Mouse (Mus musculus): Measurements from ENCODE around the gene Rbm25. TPM values are rescaled to one million over a fixed set of nuclear protein-coding genes. Genes with fewer than 3 reads are reported as not detected.

Rbm25 gene
- polyA plus RNA-seq, 1 experiment from 2014 or later: 204 TPM

- Histone ChIP-seq H3K27ac (ENCODE audit: low read length) (no peak overlapping the region), H3K4me2 (ENCODE audit: low read depth, low read length) (no peak overlapping the region), H3K9me3 (ENCODE audit: control insufficient read depth, low read length) (no peaks in the 10 kb centered on the region), H3K4me1 (ENCODE audit: control insufficient read depth, insufficient read depth, low read length) (no peaks in the 10 kb centered on the region), H3K27me3 (replicated peaks; ENCODE audit: control insufficient read depth, insufficient read depth, low read length) (no peaks in the 10 kb centered on the region), H3K36me3 (ENCODE audit: control insufficient read depth, insufficient read depth, low read length) (peaks cover 9% of the 10 kb centered on the region), H3K9ac (ENCODE audit: low read depth, low read length) (no peak overlapping the region), H3K4me3 (ENCODE audit: low read length) (no peak overlapping the region)
- peak; percentile 38; the same call in 1 of the 2 replicates for ATAC-seq
- WGBS: 41% methylated on average over 2 of the region's 2 CpGs
Observed at GRCm38 (mm10) chr12:83713749-83714148, 82.7 kb downstream of the Rbm25 start.

DNA sequence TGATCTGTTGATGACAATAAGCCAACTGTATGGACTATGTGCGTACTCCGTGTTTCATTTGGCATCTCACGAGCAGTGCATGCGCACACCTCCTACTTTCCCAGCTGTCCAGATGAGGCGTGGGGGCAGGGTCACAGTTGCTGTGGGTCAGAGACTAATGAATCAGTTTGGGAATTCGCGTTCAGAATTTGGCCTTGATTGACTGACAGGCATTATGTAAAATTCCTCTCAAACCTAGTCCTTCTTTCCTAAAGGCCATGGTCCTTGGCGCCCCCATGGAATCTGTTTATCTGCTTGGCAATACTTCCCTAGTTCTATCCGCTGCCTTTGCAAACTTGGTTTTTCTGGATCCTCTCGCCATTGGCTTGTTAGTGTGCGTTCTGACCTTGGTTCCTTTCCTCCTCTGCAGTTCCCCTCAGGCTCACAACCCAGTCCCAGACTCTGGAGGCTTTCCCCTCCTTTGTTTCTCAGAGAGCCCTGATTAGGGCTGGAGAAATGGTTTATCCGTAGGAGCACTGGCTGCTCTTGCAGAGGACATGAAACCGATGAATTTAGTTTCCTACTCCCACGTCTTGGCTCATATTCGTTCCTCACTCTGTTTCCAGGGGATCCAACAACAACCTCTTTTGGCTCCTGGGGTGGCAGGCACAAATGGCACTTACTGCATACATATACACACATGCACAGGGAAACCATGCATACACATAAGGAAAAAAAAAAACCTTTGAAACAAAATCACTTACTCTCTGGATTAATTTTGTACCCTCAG, 85.6 kb downstream of the Rbm25 start:
- no peak overlapping the region for H3K4me3 ChIP-seq (ENCODE audit: low read length)
- no peaks in the 10 kb centered on the region for H3K9me3 ChIP-seq (ENCODE audit: control insufficient read depth, low read length)
- H3K4me1 ChIP-seq (ENCODE audit: control insufficient read depth, insufficient read depth, low read length): peaks cover 4% of the 10 kb centered on the region
- ATAC-seq: no peak
- no peak overlapping the region for H3K9ac ChIP-seq (ENCODE audit: low read depth, low read length)
- no peaks in the 10 kb centered on the region for H3K27me3 ChIP-seq (replicated peaks; ENCODE audit: control insufficient read depth, insufficient read depth, low read length)
- 90% methylated on average over 15 of the region's 15 CpGs for WGBS
- no peak overlapping the region for H3K4me2 ChIP-seq (ENCODE audit: low read depth, low read length)
- H3K36me3 ChIP-seq (ENCODE audit: control insufficient read depth, insufficient read depth, low read length): peaks cover 9% of the 10 kb centered on the region
- no peak overlapping the region for H3K27ac ChIP-seq (ENCODE audit: low read length)

DNA sequence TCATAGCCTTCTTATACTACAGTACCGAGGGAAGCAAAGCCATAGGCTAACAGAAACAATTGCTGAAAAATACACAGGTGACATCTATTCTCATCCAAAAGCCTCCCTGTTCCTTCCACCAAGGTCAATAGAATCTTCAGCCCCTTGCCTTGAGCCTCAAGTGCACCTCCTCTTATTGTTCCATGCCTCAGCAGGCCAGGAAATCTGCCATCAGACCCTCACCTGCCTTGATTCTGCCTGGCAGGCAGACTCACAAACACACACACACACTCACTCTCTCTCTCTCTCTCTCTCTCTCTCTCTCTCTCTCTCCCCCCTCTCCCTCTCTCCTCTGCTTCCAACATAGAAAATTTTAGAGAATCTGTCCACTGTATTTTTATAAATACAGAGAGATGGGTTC, 88.4 kb downstream of the Rbm25 start:
- WGBS: 97% methylated on average over 1 of the region's 1 CpGs
- no peak for ATAC-seq
- Histone ChIP-seq H3K9me3 (ENCODE audit: control insufficient read depth, low read length) (no peaks in the 10 kb centered on the region), H3K4me3 (ENCODE audit: low read length) (no peak overlapping the region), H3K4me1 (ENCODE audit: control insufficient read depth, insufficient read depth, low read length) (peaks cover 5% of the 10 kb centered on the region), H3K27ac (ENCODE audit: low read length) (no peak overlapping the region), H3K4me2 (ENCODE audit: low read depth, low read length) (no peak overlapping the region), H3K27me3 (replicated peaks; ENCODE audit: control insufficient read depth, insufficient read depth, low read length) (no peaks in the 10 kb centered on the region), H3K9ac (ENCODE audit: low read depth, low read length) (no peak overlapping the region), H3K36me3 (ENCODE audit: control insufficient read depth, insufficient read depth, low read length) (peaks cover 18% of the 10 kb centered on the region)

DNA sequence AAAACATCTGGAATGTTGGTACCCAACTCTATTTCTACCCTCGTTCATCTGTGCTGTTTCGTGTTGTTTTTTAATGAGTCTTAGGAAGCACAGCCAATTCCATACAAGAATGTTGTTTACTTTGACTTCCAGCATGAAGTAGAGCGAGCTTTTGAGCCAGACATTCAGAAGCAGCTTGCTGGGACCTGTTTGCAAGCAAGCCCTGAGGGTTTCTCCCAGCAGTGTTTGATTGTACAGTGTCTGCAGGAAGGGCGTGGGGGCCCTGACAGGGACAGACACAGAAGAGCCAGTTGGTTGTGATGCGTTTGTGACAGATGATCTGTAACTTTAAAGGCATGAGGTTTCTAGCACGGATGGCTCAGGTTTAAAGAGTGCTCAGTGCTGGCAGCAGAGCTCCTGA, 90.2 kb downstream of the Rbm25 start:
- 40% methylated on average over 6 of the region's 6 CpGs for WGBS
- H3K9me3 ChIP-seq (ENCODE audit: control insufficient read depth, low read length): no peaks in the 10 kb centered on the region
- peaks cover 11% of the 10 kb centered on the region for H3K4me1 ChIP-seq (ENCODE audit: control insufficient read depth, insufficient read depth, low read length)
- peak overlapping the region; percentile 45 for H3K27ac ChIP-seq (ENCODE audit: low read length)
- H3K4me3 ChIP-seq (ENCODE audit: low read length): no peak overlapping the region
- ATAC-seq: 0 out of 2 replicates have a peak, but pooled peaks have one; percentile 57
- no peak overlapping the region for H3K9ac ChIP-seq (ENCODE audit: low read depth, low read length)
- H3K4me2 ChIP-seq (ENCODE audit: low read depth, low read length): no peak overlapping the region
- peaks cover 21% of the 10 kb centered on the region for H3K36me3 ChIP-seq (ENCODE audit: control insufficient read depth, insufficient read depth, low read length)
- H3K27me3 ChIP-seq (replicated peaks; ENCODE audit: control insufficient read depth, insufficient read depth, low read length): no peaks in the 10 kb centered on the region

GRCm38 (mm10) chr12:83723037-83723436, 92.0 kb downstream of the Rbm25 start:
- peaks cover 15% of the 10 kb centered on the region for H3K36me3 ChIP-seq (ENCODE audit: control insufficient read depth, insufficient read depth, low read length)
- peaks cover 11% of the 10 kb centered on the region for H3K4me1 ChIP-seq (ENCODE audit: control insufficient read depth, insufficient read depth, low read length)
- no peak for ATAC-seq
- H3K27me3 ChIP-seq (replicated peaks; ENCODE audit: control insufficient read depth, insufficient read depth, low read length): no peaks in the 10 kb centered on the region
- no peak overlapping the region for H3K9ac ChIP-seq (ENCODE audit: low read depth, low read length)
- H3K9me3 ChIP-seq (ENCODE audit: control insufficient read depth, low read length): no peaks in the 10 kb centered on the region
- no peak overlapping the region for H3K27ac ChIP-seq (ENCODE audit: low read length)
- 84% methylated on average over 3 of the region's 3 CpGs for WGBS
- H3K4me2 ChIP-seq (ENCODE audit: low read depth, low read length): no peak overlapping the region
- no peak overlapping the region for H3K4me3 ChIP-seq (ENCODE audit: low read length)

DNA sequence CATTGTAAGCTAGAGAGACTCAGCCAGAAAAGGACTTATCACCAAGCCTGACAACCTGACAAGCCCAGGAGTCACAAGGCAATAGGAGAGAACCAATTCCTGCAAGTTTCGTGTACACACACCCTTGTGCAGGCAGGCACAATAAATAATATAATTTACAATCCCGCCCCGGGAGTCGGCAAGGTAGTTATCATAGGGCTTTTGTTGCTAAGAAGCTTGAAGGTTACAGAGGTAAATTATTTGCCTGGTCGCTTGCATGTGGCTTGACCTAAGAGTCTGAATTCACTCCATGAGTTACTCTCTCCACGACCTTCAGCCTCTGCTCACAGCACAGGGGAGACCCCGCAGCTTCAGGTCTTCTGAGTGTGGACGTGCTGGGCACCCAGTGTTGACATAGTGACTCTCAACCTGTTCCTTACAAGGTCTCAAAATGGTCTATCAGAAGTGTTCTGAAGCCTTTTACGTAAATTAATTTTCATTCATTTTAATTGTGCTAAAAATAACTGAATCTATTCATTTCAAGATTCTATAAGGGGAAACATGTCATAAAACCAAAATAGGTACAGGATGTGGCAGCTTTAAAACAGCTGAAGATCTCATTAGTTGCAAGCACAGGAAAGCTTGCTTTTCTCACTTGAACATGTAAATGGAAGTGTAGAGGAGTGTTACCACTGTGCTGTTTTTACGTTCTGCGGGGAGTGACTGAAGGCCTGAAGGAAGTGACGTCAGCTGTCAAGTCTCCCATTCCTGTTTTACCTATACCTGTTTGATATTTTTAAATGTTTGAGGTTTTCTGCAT, 95.7 kb downstream of the Rbm25 start:
- Histone ChIP-seq H3K4me2 (ENCODE audit: low read depth, low read length) (no peak overlapping the region), H3K27me3 (replicated peaks; ENCODE audit: control insufficient read depth, insufficient read depth, low read length) (no peaks in the 10 kb centered on the region), H3K9me3 (ENCODE audit: control insufficient read depth, low read length) (no peaks in the 10 kb centered on the region), H3K9ac (ENCODE audit: low read depth, low read length) (no peak overlapping the region), H3K27ac (ENCODE audit: low read length) (peak overlapping the region; percentile 63), H3K4me3 (ENCODE audit: low read length) (no peak overlapping the region), H3K36me3 (ENCODE audit: control insufficient read depth, insufficient read depth, low read length) (peaks cover 14% of the 10 kb centered on the region), H3K4me1 (ENCODE audit: control insufficient read depth, insufficient read depth, low read length) (peaks cover 6% of the 10 kb centered on the region; the same call in 1 of the 2 replicates)
- peak; percentile 81 for ATAC-seq
- WGBS: 48% methylated on average over 12 of the region's 12 CpGs

GRCm38 (mm10) chr12:83732225-83732624, 101.2 kb downstream of the Rbm25 start:
- H3K4me3 ChIP-seq (ENCODE audit: low read length): no peak overlapping the region
- no peak overlapping the region for H3K4me2 ChIP-seq (ENCODE audit: low read depth, low read length)
- 0 out of 2 replicates have a peak, but pooled peaks have one; percentile 59 for ATAC-seq
- no peaks in the 10 kb centered on the region for H3K9me3 ChIP-seq (ENCODE audit: control insufficient read depth, low read length)
- peaks cover 19% of the 10 kb centered on the region for H3K36me3 ChIP-seq (ENCODE audit: control insufficient read depth, insufficient read depth, low read length)
- no peak overlapping the region for H3K27ac ChIP-seq (ENCODE audit: low read length)
- WGBS: 85% methylated on average over 5 of the region's 5 CpGs
- no peaks in the 10 kb centered on the region for H3K4me1 ChIP-seq (ENCODE audit: control insufficient read depth, insufficient read depth, low read length)
- H3K9ac ChIP-seq (ENCODE audit: low read depth, low read length): no peak overlapping the region
- no peaks in the 10 kb centered on the region for H3K27me3 ChIP-seq (replicated peaks; ENCODE audit: control insufficient read depth, insufficient read depth, low read length)

Other genes with a start within 250 kb of the Rbm25 start
- 7.4 and 8.0 TPM in 2 replicates for gene Dpf3, start 143.5 kb upstream of the Rbm25 start, polyA plus RNA-seq (2015; fragmentation: Nextera tagmentation; extraction: Ambion mirVana)
- 24.6 and 29.5 TPM in 2 replicates for gene Dcaf4, start 110.8 kb upstream of the Rbm25 start, polyA plus RNA-seq (2015; fragmentation: Nextera tagmentation; extraction: Ambion mirVana)
- gene Zfyve1, start 34.0 kb upstream of the Rbm25 start, polyA plus RNA-seq (2015; fragmentation: Nextera tagmentation; extraction: Ambion mirVana): 13.2 and 13.8 TPM in 2 replicates
- 98.6 and 107 TPM in 2 replicates for gene Psen1, start 56.9 kb downstream of the Rbm25 start, polyA plus RNA-seq (2015; fragmentation: Nextera tagmentation; extraction: Ambion mirVana)
- 5.2 and 5.8 TPM in 2 replicates for gene Papln, start 132.4 kb downstream of the Rbm25 start, polyA plus RNA-seq (2015; fragmentation: Nextera tagmentation; extraction: Ambion mirVana)

Measured in intestine, embryonic 16.5 days (tissue).